Mouse (Mus musculus): Measurements from ENCODE around the gene Ifrd2.
A peak's percentile ranks its signal among the peaks of the same experiment; 100 is the strongest.

Ifrd2 gene

DNA sequence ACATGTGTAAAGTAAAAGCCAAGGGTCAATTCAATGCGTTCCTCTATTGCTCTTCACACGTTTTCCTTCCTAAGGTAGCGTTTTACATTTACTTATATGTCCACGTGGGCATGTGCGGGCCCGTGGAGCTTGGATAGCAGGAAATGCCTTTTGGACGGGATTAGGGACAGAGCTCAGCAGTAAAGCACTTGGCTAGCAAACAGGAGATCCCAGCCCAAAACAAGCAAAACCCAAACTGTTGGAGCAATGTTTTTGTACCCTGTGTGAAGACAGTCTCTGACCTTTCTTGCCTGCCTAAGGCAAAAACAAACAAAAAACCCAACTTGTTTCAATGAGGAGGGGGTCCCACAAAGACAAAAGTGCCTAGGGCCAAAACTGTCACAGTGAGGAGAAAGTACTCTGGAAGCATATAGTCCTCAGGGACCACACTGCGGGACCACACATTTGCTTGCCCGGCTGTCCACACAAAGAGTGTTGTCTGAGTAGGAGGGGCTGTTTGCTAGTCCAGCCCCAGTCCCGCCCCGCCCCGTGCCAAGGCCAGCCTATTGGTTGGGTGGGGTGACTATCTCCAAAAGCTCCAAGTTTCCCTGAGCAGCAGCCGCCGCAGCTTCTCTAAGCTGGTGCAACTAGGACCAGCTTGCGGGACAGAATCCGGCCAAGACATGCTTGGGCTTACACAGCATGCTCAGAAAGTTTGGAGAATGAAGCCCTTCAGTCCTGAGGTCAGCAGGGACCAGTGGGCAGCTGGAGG is 10.9 kb upstream of the Ifrd2 start, which contains the start of gene Hyal1:
TSS of gene Hyal1 (plus strand) at position 571 of the 751 bp plus-strand sequence.
- DNase-seq: peak; percentile 62 to 80

DNA sequence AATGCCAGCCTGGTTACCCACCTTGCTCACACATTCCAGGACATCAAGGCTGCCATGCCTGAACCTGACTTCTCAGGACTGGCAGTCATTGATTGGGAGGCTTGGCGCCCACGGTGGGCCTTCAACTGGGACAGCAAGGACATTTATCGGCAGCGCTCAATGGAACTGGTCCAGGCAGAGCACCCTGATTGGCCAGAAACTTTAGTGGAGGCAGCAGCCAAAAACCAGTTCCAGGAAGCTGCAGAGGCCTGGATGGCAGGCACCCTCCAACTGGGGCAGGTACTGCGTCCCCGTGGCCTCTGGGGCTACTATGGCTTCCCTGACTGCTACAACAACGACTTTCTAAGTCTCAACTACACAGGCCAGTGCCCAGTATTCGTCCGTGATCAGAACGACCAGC is 9.6 kb upstream of the Ifrd2 start:
- DNase-seq: no peak

DNA sequence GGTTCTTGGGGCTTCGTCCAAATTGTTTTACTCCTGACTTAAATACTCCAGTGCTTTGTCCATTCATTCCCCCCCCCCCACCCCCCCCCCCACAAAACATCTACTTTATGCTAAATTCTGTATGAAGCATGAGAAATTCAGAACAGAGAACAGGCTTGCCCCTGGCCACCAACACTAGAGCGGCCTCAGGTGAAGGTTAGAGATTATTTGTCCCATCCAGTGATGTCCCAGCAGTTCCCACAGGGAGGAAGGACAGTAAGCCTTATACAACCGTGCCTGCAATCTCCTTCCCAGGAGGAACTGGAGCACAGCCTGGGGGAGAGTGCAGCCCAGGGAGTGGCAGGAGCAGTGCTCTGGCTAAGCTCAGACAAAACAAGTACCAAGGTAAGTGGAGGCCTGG is 8.9 kb upstream of the Ifrd2 start, which contains the start of gene Naa80:
TSS of gene Naa80 (plus strand) at position 301 of the 400 bp plus-strand sequence.
- no peak for DNase-seq

DNA sequence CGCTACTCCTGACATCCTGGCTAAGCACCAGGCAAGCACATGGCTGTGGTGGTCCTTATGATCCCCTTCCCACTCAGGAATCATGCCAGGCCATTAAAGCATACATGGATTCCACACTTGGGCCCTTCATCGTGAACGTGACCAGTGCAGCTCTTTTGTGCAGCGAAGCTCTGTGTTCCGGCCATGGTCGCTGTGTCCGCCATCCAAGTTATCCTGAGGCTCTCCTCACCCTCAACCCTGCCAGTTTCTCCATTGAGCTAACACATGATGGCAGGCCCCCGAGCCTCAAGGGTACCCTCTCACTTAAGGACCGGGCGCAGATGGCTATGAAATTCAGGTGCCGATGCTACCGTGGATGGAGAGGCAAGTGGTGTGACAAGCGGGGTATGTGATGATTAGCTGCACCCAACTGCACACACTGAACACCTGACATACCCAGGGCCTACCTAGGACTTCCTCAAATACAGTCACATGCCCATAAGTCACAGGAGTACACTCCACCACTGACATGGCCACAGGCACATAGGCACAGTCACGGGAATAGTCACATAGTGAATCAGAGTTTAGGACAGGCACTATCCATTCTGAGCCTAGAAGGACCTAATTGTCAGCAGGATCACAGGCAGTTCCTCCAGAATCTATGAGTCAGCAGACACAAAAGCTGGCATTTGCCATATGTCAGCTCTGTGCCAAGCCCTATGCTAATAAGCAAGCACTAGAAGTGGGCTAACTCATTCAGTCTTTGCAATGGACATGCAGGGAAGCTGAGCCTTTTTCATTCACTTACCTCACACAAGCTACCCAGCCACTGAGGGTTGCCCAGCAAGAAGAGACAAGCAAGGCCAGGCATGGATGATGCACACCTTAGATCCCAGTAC is 8.2 kb upstream of the Ifrd2 start:
- peak in 1 of 2 experiments; percentile 39 for DNase-seq

DNA sequence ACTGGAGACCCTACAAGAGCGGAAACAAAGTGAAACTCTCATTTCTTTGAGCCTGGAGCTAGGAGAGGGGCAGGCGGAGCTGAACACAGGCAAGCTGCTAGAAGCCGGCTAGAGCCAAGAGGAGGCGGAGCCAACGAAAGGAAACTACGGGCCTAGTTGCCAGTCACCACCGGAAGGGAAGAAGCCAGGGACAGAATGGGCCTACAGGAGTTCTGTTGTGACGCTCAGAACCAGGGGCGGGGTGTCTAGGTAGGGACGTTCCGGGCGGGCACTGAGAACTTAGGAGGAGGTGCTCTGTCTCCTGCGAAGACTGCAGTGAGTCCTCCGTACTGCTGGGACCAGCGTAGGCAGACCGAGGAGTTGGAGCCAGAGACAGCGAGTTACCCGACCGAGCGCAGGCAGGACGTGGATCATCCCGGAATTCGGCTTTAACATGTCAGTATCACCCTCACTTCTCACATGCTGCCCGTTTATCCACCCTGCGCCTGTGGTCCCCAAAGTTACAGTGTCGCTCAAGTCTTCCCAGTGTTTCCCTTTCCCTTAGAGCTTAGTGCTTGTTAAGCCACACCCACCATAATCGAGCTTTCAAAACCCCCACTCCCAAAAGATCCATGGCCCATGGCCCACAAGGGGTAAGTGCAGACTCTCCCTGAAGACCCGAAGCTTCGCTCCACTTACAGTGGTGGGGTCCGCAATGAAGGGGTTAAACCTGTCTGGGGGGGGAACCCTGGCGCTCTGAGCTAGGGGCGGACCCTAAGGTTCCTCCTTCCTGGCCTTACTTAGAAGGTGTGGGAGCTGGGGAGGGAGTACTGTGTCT is 6.7 kb upstream of the Ifrd2 start, which contains the start of gene Hyal3:
TSS of gene Hyal3 (plus strand) at position 318 of the 817 bp plus-strand sequence.
- peak; percentile 90 to 91 for DNase-seq

DNA sequence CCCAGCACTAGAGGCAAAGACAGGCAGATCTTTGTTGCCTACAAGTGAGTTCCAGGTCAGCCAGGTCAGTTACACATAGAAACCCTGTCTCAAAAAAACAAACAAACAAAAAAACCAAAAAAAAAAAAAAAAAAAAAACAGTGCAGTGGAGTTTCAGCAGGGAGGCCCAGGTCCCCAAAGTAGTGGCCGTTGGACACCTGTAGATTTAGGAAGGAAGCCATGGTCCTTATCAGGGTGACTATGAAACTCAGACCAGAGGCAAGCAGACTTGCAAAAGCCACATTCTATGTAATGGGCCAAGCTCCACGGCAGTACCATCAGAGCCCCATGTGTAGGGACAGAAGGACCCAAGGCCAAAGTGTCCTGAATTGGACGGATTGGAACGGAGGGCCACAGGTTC is 5.9 kb upstream of the Ifrd2 start:
- DNase-seq: no peak

DNA sequence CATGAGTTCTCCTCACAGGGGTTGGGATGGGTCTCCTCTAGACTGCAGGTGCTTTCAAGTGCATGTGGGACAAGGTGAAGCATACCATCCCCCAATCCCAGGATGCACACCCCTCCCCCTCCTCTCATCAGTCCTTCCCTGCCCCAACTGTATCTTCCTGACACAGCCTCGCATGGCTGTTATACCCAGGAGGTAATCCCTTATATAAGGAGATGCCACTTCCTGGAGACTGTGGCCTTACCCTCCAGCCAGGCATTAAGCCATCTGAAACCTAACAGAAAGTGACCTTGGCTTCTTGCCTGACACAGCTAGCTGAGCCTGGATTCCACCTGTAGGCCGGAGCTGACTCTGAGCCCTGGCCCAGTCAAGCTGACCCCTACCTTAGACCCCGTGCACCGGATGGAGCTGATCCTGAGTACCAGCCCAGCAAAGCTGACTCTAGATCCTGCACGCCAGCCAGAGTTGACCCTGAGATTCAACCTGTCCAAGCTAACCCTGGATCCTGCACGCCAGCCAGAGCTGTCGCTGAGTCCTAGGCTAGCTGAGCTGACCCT is 4.9 kb upstream of the Ifrd2 start:
- no peak for DNase-seq

DNA sequence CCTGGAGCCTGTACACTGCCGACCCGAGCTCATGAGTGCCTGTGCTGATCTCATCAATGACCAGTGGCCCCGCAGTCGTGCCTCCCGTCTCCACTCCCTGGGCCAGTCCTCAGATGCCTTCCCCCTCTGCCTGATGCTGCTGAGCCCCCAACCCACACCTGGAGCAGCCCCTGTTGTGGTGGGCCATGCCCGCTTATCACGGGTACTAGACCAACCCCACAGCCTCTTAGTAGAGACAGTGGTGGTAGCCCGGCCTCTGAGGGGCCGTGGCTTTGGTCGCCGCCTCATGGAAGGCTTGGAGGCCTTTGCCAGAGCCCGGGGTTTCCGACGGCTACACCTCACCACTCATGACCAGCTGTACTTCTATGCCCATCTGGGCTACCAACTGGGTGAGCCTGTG is 4.3 kb upstream of the Ifrd2 start:
- no peak for DNase-seq

DNA sequence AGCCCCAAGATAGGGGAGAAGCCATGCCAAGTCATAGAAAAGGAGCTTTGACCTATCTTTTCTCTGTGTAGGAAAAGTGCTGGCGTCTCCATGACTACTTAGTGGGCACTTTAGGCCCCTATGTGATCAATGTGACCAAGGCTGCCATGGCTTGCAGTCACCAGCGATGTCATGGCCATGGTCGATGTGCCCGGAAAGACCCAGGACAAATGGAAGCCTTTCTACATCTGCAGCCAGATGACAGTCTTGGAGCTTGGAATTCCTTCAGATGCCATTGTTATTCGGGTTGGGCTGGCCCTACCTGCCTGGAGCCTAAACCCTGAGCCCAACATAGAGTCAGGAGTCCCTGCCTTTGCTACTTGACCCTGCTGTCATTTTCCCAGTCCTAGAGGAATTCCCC is 938 bp upstream of the Ifrd2 start:
- no peak for DNase-seq

DNA sequence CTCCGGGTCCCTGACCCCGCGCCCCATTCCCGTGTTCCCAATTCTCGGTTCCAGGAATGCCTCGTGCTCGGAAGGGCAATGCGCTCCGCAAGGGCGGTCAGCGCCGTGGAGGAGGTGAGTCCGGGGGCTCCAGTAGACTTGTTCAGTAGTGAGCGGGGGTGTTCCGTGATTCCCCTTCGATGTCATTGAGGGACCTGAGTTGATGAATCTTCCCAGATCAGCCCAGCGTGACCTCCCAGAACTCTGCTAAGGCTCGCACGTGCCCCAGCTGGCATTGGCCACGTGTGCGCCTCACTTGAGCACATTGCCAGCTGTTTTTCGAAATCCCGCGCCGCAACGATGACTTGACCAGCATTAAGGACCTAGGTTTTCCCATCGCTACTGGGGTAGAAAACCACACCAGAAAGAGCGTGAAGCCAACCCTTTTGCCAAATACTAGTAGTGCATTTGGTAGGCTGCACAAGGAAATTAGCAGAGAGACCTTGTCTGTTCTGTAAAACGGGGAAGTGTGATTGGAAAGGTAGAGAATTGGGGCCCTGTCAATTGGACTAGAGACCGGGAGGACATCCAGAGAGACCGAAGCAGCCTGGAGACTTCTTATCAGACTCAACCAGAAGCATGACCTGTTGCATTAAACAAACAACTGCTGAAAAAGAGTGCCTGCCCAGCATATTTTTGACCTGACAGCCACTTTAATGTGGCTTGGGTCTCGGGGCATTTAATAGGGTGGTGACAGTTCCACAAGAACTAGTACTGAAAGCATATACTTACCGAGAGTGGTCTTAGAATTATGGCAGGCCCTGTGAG is 594 bp downstream of the Ifrd2 start:
- DNase-seq: peak in 1 of 2 experiments; percentile 60

DNA sequence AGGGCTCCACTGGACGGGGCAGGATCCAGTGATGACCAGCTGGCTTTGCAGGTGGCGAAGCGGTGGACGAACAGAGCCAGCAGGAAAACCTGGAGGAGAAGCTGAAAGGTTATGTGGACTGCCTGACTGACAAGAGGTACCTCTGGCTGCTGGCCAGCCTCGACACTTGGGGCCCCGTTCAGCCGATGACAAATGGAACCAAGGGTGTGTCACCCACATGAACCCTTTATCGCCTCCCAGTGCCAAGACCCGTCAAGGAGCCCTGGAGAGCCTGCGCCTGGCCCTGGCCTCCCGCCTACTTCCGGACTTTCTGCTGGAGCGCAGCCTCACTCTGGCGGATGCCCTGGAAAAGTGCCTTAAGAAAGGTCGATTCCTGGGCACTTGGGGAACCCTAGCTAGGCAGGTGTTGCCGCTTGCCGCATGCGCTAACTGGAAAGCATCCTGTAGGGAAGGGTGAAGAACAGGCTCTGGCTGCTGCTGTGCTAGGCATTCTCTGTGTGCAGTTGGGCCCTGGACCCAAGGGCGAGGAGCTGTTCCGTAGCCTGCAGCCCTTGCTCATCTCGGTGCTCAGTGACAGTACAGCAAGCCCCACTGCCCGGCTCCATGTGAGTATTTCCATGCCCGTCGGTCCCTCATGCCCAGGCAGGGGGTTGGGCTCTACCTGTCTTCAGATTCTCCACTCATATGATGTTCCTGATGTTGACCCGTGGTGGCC is 2.8 kb downstream of the Ifrd2 start:
- DNase-seq: peak; percentile 39 to 44

DNA sequence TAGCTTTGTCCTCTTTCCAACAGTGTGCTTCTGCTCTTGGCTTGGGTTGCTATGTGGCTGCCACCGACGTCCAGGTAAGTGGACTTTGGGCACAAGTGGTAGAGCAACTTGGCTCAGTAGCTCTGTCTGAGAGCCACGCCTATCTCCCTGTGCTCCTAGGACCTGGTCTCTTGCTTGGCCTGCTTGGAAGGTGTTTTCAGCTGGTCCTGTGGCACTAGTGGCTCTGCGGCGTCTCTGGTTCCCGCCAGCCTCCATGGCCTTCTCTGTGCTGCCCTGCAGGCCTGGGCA is 3.3 kb downstream of the Ifrd2 start:
- DNase-seq: no peak

DNA sequence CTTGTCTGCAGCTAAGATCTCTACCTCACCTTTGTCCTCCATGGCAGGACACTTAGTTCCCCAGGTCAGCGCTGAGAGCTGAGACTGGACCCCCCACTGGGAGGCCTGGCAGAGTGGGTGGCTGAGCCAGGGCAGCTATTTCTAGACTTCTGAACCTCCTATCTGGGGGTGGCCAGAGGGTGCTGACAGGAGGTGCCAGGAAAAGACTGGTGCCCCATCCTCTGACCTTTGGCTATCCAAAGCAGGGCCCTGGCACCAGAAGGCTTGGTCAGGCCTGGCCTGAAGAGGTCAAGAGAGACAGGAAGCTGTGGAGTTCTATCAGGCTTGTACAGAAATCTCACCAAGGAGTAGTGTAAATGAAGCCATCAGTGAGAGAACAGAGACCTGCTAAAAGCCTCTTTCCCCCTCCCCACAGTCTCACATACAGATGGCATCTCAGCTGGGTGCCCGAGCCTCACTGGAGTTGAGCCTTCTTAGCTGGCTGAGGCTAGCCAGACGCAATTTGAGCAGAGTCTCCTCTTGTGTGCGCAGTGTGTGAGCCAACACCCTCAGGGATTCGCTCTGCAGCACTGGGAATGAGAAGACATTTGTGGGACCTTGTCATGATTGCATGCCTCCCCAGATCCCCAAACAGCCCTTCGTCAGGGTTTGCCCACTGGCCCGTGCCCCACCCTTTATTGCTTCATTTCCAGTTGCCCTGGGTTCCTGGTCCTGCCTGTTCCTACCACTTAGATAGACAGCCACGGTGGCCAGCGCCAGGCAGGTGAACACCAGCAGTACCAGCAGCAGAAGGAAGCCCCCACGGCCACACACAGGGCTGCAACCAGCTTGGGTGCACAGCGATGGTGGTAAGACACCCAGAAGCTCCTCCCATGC is 5.9 kb downstream of the Ifrd2 start:
- DNase-seq: peak; percentile 89 to 91

DNA sequence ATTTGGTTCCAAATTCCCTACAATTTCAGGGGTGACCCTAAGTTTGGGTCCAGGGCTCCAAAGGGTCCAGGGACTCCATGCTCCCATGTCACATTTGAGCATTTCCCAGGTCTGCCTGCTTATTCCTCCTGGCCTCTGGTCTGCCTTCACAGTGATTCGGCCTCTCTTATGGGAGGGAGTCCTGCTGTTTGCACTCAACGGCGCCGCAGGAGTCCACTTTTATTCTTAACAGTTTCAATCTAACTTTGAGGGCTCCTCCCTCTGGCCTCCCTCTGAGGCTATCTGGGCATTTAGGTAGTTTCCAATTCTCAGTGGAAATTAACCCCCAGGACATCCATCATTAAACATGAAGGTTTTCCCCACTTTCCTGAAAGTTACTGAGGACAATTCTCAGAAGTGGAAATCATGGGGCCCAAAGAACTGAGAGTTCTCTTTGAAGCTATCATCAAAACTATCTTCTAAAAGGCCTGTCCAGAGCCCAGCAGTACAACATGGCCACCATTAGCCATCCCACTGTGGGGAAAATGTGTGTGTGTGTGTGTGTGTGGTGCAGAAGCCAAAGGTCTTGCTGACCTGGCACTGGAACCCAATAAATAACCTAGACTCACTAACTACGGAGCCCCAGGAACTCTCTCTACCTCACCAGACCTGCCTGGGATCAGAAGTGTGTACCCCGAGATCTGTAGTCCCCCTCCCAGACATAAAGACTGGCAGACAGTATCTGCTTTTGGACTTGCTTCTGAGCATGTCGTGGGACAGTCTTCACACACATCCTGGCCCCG is 7.0 kb downstream of the Ifrd2 start:
- no peak for DNase-seq

DNA sequence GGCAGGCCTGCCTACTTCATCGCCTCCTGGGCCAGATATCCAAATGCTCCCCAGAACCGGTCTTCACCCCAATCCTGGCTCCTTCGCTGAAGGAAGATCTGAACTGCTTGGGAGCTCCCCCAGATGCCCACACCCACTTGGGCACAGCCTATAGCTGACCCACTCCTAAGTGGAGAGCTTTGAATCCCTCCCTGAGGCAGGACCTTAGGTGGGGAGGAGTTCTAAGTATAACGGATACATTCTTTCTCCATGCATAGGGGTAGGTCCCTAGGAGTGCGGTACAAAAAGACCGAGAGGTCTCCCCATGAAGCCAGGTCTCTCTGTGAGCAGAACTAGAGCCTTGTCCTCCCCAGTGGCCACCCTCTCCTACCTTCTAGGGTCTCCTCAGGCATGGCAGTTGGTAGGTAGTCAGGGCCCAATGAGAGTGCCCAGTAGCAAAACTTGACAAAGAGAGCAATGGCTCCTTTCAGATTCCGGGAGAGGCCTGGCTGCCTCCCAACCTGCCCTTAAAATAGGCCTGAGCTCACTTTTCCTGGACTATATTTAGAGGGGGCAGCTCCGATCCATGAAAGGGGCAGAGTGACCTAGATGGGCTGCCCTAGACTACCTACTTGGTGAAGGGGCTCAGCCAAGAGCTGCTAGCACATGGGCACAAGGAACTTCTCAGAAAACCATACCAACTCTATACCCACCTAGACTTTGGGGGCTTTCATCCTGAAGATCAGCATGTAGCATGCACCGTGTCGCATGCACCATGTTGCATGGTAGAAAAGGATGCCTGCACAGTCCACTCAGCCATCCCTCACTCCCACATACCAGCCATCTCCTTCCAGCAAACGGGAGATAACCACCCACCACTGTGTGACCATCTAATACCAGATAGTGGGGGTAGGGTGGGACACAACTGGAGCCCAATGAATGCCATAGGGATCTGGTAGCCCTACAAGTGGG is 9.5 kb downstream of the Ifrd2 start:
- DNase-seq: no peak

DNA sequence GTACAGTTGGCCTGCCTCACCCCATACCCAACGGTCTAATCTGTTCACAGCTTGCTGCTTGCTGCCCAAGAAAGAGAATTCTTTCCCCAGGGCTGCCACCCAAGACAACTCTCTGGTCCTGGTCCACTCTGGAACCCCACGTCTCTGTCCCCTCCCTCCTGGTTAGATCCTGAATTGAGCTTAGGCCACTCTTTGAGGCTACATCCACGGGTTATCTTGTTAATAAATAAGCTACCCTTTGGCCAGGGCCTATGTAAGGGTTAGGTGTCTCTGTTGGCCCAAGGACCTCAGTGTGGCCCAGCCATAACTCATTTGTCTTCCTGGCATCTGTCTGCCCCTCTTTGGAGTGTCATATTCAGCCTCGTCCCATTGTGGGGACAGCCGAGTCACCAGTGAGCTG is 10.9 kb downstream of the Ifrd2 start:
- DNase-seq: no peak

DNA sequence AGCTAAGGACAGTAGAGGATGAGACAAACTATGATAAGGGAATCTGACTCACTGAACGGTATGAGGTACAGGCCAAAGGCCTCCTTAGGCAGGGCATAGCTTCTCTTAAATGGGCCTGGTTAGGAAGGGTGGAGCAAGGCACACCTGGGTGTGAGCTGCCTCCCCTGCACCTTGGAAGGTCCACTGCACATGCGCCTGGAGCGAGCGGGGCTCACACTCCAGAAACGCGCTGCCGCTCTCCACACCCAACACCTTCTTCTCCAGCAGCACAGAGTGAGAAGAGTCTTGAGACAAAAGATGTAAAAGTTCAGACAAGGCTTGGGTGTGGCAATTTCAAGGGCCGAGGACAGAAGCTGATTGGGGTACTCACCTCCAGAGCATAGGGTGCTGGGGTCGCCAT is 12.0 kb downstream of the Ifrd2 start:
- no peak for DNase-seq

DNA sequence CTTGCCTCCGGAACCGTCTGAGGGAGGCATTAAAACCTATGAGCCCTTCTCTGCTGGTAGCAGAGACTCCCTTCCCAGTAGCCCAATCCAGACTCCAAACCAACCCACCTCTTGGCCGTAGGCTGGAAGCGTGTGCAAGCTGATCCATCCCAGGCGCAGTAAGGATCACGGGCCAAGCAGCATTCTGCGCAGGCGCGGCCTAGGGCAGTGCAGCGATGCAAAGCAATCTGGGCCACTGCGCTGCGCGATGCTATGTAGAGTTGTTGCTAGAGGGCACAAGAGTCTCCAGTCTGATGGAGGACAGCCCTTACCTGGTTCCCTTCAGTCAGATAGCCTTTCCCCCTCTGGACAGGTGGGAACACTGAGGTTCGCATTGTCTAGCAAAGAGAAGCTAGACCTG is 12.4 kb downstream of the Ifrd2 start:
- peak; percentile 72 to 74 for DNase-seq

Measured in cerebellum, postnatal 14 days (tissue).